Mouse (Mus musculus) CD4-positive, CD25-positive, alpha-beta regulatory T cell, adult 4 months (primary cell): Measurements from ENCODE around the gene Ostf1. TPM values are rescaled to one million over a fixed set of nuclear protein-coding genes. Genes with fewer than 3 reads are reported as not detected.
A peak's percentile ranks its signal among the peaks of the same experiment; 100 is the strongest.

Source experiments
- ATAC-seq: one replicate; pipeline ENCODE4 v1.8.0; 2017
- polyA plus RNA-seq, 2 experiments: library from polyadenylated mRNA; unstranded; fragments of 100-300 nt; shearing (Covaris generic); gene quantifications; one replicate each; pipeline ENCODE4 v1.2.1; 2017

Gene Ostf1
- polyA plus RNA-seq, 2 experiments from 2014 or later: 100 to 103 TPM

GRCm38 (mm10) chr19:18644084-18644483, 12.5 kb upstream of the Ostf1 start:
- ATAC-seq: no peak

GRCm38 (mm10) chr19:18643411-18643810, 11.8 kb upstream of the Ostf1 start:
- no peak for ATAC-seq

GRCm38 (mm10) chr19:18641001-18641400, 9.4 kb upstream of the Ostf1 start:
- ATAC-seq: no peak

- ATAC-seq: peak; percentile 82
Observed at GRCm38 (mm10) chr19:18639552-18639951, 7.9 kb upstream of the Ostf1 start.

- ATAC-seq: no peak
Observed at GRCm38 (mm10) chr19:18638949-18639348, 7.3 kb upstream of the Ostf1 start.

GRCm38 (mm10) chr19:18637954-18638353, 6.3 kb upstream of the Ostf1 start:
- no peak for ATAC-seq

GRCm38 (mm10) chr19:18632231-18633185, 885 bp upstream of the Ostf1 start:
- no peak for ATAC-seq

- peak; percentile 38 for ATAC-seq
Observed at GRCm38 (mm10) chr19:18631161-18631643, 421 bp downstream of the Ostf1 start.

GRCm38 (mm10) chr19:18630221-18631119, 1.2 kb downstream of the Ostf1 start:
- no peak for ATAC-seq

GRCm38 (mm10) chr19:18629589-18629988, 2.0 kb downstream of the Ostf1 start:
- ATAC-seq: no peak

- no peak for ATAC-seq
Observed at GRCm38 (mm10) chr19:18623894-18624293, 7.7 kb downstream of the Ostf1 start.

- peak; percentile 37 for ATAC-seq
Observed at GRCm38 (mm10) chr19:18619691-18620090, 11.9 kb downstream of the Ostf1 start.

GRCm38 (mm10) chr19:18619060-18619459, 12.6 kb downstream of the Ostf1 start:
- ATAC-seq: peak; percentile 87

- no peak for ATAC-seq
Observed at GRCm38 (mm10) chr19:18617504-18617903, 14.1 kb downstream of the Ostf1 start.

GRCm38 (mm10) chr19:18615680-18616240, 15.9 kb downstream of the Ostf1 start:
- no peak for ATAC-seq

GRCm38 (mm10) chr19:18614337-18614736, 17.3 kb downstream of the Ostf1 start:
- no peak for ATAC-seq

- ATAC-seq: no peak
Observed at GRCm38 (mm10) chr19:18608975-18609374, 22.6 kb downstream of the Ostf1 start.

- peak; percentile 32 for ATAC-seq
Observed at GRCm38 (mm10) chr19:18607907-18608306, 23.7 kb downstream of the Ostf1 start.

- ATAC-seq: peak; percentile 52
Observed at GRCm38 (mm10) chr19:18603011-18603410, 28.6 kb downstream of the Ostf1 start.

- no peak for ATAC-seq
Observed at GRCm38 (mm10) chr19:18600611-18601010, 31.0 kb downstream of the Ostf1 start.

- peak; percentile 24 for ATAC-seq
Observed at GRCm38 (mm10) chr19:18599650-18600049, 32.0 kb downstream of the Ostf1 start.

GRCm38 (mm10) chr19:18599051-18599450, 32.6 kb downstream of the Ostf1 start:
- ATAC-seq: no peak
